Mouse (Mus musculus): ENCODE measurements around the gene Gm7073. TPM values are rescaled to one million over a fixed set of nuclear protein-coding genes. Genes with fewer than 3 reads are reported as not detected.

Gm7073 gene
- polyA plus RNA-seq, 1 experiment from 2014 or later: not detected

DNA sequence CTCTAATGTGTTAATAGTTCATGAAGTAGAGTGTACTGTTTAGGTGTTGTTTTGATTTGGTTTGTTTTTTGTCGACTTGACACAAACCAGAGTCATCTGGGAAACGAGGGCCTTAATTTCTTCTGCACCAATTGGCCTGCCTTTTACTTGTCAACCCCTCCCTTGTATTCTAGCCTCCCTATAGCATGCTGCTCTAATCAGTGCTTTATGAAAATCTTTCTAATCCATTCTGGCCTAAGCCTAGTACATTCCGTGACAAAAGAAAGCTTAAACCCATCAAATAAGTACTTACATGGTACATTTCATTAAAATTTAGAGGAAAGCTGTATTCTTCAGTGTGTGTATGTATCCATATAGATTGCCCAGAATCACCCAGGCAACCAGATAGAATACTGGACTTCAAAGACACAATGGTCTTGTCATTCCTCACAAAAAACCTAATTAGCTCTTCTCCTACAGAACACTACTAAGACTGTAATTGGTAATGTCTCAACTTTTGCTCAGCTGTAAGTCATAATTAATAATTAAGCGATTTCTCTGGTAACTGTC, 124.4 kb downstream of the Gm7073 start:
- WGBS: 54% methylated on average over 4 of the region's 4 CpGs
- Histone ChIP-seq H3K4me1 (no peaks in the 10 kb centered on the region), H3K36me3 (no peaks in the 10 kb centered on the region), H3K27me3 (ENCODE audit: insufficient read depth, poor library complexity, severe bottlenecking) (no peaks in the 10 kb centered on the region), H3K27ac (no peak overlapping the region), H3K4me3 (no peak overlapping the region), H3K9me3 (no peaks in the 10 kb centered on the region)
- DNase-seq (ENCODE audit: low spot score): no peak

DNA sequence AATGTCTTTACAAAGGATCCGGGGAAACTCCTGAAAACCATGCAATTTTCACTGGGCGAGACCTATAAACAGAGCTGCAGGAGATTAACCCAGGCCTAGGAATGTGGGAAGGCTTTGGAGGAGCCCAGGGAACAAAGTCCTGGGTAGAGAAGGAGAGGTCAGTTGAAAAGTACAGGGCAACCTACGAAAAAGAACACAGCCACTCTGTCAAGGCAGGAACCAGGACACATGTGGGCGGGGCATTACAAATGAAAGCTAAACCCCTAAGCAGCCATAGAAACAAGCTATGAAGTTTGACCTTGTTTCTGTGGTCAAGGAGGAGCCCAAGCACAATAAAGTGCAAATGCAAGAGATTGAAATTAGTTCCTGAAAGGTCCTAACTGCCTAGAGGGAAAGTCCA, 133.4 kb downstream of the Gm7073 start:
- no peaks in the 10 kb centered on the region for H3K4me1 ChIP-seq
- no peaks in the 10 kb centered on the region for H3K36me3 ChIP-seq
- peaks cover 13% of the 10 kb centered on the region for H3K27me3 ChIP-seq (ENCODE audit: insufficient read depth, poor library complexity, severe bottlenecking)
- H3K9me3 ChIP-seq: no peaks in the 10 kb centered on the region
- no peak overlapping the region for H3K4me3 ChIP-seq
- WGBS: 65% methylated on average over 4 of the region's 4 CpGs
- DNase-seq (ENCODE audit: low spot score): no peak
- H3K27ac ChIP-seq: no peak overlapping the region

- WGBS: 14% methylated on average over 17 of the region's 17 CpGs
- Histone ChIP-seq H3K36me3 (no peaks in the 10 kb centered on the region), H3K4me1 (no peaks in the 10 kb centered on the region), H3K27me3 (ENCODE audit: insufficient read depth, poor library complexity, severe bottlenecking) (peaks cover 13% of the 10 kb centered on the region), H3K27ac (peak overlapping the region; percentile 96), H3K4me3 (peak overlapping the region; percentile 73), H3K9me3 (no peaks in the 10 kb centered on the region)
- DNase-seq (ENCODE audit: low spot score): peak; percentile 94
Observed at GRCm38 (mm10) chrX:60404668-60405044, 134.4 kb downstream of the Gm7073 start.

- peak; percentile 74 for DNase-seq (ENCODE audit: low spot score)
- H3K4me3 ChIP-seq: peak overlapping the region; percentile 73
- peak overlapping the region; percentile 96 for H3K27ac ChIP-seq
- no peaks in the 10 kb centered on the region for H3K4me1 ChIP-seq
- no peaks in the 10 kb centered on the region for H3K36me3 ChIP-seq
- H3K27me3 ChIP-seq (ENCODE audit: insufficient read depth, poor library complexity, severe bottlenecking): peaks cover 13% of the 10 kb centered on the region
- H3K9me3 ChIP-seq: no peaks in the 10 kb centered on the region
- WGBS: 18% methylated on average over 107 of the region's 126 CpGs
Observed at GRCm38 (mm10) chrX:60403764-60404667, 135.0 kb downstream of the Gm7073 start.

- Histone ChIP-seq H3K36me3 (no peaks in the 10 kb centered on the region), H3K4me1 (no peaks in the 10 kb centered on the region), H3K9me3 (no peaks in the 10 kb centered on the region), H3K27ac (peak overlapping the region; percentile 86), H3K27me3 (ENCODE audit: insufficient read depth, poor library complexity, severe bottlenecking) (peaks cover 13% of the 10 kb centered on the region), H3K4me3 (peak overlapping the region; percentile 73)
- DNase-seq (ENCODE audit: low spot score): peak; percentile 71
- WGBS: 13% methylated on average over 44 of the region's 46 CpGs
Observed at GRCm38 (mm10) chrX:60403062-60403763, 135.8 kb downstream of the Gm7073 start.

GRCm38 (mm10) chrX:60394292-60394691, 144.8 kb downstream of the Gm7073 start:
- H3K36me3 ChIP-seq: no peaks in the 10 kb centered on the region
- no peaks in the 10 kb centered on the region for H3K4me1 ChIP-seq
- H3K27me3 ChIP-seq (ENCODE audit: insufficient read depth, poor library complexity, severe bottlenecking): no peaks in the 10 kb centered on the region
- H3K27ac ChIP-seq: no peak overlapping the region
- WGBS: 69% methylated on average over 4 of the region's 4 CpGs
- H3K4me3 ChIP-seq: no peak overlapping the region
- no peaks in the 10 kb centered on the region for H3K9me3 ChIP-seq
- DNase-seq (ENCODE audit: low spot score): no peak

DNA sequence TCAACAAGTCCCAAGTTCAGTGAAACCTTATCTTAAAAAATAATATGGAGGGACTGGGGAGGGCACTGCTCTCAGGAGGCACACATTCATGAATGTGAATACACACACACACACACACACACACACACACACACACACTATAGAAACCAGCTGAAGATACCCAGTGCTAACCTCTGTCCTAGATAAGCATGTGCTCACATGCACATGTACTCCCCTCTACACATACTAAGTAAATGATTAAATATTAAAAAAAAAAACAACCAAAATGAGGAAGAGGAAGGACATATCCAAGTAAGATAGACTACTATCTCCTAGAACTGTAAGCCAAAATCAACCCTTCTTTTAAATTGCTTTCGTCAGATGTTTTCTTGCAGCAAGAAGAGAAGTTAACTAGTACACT, 152.2 kb downstream of the Gm7073 start:
- no peaks in the 10 kb centered on the region for H3K4me1 ChIP-seq
- DNase-seq (ENCODE audit: low spot score): no peak
- H3K9me3 ChIP-seq: no peaks in the 10 kb centered on the region
- no peak overlapping the region for H3K4me3 ChIP-seq
- H3K36me3 ChIP-seq: no peaks in the 10 kb centered on the region
- H3K27ac ChIP-seq: no peak overlapping the region
- H3K27me3 ChIP-seq (ENCODE audit: insufficient read depth, poor library complexity, severe bottlenecking): no peaks in the 10 kb centered on the region
- WGBS: 83% methylated on average over 1 of the region's 1 CpGs

MicroRNAs encoded within 50 kb of the gene (microRNA counts, 519-probe panel; counts per million panel counts)
- not detected for microRNA mmu-miR-505

Small RNA genes within 50 kb of the gene (microRNA-seq; reads per million reads assigned to microRNA genes)
- gene Mir505: 317 reads per million, percentile 65 among the genes with 10 or more reads in this experiment

Other genes starting within 250 kb of the Gm7073 start
- 6.0 and 7.8 TPM in 2 replicates for gene Atp11c, start 53.4 kb upstream of the Gm7073 start, polyA plus RNA-seq (2016; fragmentation: Nextera tagmentation; extraction: Ambion mirVana)

Data from heart, embryonic 10.5 days (tissue).